Mouse (Mus musculus): ENCODE measurements around the gene Gm13283.
"Not testable (repeated sequence)": the region's sequence is repeated elsewhere in the genome, so short reads cannot be mapped to it uniquely, and the experiment has no call there.

The Gm13283 gene

DNA sequence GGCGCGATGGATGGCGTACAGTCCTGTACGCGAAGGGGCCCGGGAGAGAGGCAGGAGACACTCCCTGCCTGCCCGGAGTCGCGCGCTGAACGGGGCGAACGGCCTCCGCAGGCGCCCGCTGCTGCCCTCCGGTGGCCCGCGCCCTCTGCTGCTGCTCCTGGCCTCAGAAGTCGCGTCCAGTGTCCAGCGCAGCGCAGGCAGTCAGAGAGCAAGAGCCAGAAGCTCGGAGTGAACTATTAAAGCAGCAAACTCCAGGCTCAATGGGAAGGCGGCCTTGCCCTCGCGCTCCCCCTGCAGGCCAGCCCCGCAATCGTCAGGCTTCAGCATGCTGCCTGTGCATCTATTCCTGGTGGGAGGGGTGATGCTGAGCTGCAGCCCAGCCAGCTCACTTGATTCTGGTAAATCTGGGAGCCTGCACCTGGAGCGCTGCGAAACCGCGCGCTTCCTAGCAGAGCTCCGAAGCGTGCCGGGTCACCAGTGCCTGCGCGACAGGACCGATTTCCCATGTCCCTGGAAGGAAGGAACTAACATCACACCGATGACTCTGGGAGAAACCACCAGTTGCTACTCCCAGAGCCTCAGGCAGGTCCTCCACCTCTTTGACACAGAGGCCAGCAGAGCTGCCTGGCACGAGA lies 3.6 kb downstream of the Gm13283 start:
- DNase-seq, result peak in 1 of 2 experiments; percentile 6

DNA sequence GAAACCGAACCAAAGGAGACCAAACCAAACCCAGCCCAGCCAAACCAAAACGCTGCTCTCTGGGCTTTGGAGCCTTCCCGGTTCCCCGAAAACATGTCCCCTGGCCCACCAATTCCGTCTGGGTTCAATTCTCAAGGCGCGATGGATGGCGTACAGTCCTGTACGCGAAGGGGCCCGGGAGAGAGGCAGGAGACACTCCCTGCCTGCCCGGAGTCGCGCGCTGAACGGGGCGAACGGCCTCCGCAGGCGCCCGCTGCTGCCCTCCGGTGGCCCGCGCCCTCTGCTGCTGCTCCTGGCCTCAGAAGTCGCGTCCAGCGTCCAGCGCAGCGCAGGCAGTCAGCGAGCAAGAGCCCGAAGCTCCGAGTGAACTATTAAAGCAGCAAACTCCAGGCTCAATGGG lies 13.6 kb downstream of the Gm13283 start, which contains the start of gene Gm13290:
Gm13290 (plus strand) TSS at position 301 of the 400 bp plus-strand sequence.
- not testable (repeated sequence) for DNase-seq

DNA sequence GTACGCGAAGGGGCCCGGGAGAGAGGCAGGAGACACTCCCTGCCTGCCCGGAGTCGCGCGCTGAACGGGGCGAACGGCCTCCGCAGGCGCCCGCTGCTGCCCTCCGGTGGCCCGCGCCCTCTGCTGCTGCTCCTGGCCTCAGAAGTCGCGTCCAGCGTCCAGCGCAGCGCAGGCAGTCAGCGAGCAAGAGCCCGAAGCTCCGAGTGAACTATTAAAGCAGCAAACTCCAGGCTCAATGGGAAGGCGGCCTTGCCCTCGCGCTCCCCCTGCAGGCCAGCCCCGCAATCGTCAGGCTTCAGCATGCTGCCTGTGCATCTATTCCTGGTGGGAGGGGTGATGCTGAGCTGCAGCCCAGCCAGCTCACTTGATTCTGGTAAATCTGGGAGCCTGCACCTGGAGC lies 16.7 kb downstream of the Gm13283 start, which contains the start of gene Gm13289:
Gm13289 (plus strand) TSS at position 301 of the 400 bp plus-strand sequence.
- DNase-seq, result not testable (repeated sequence)

DNA sequence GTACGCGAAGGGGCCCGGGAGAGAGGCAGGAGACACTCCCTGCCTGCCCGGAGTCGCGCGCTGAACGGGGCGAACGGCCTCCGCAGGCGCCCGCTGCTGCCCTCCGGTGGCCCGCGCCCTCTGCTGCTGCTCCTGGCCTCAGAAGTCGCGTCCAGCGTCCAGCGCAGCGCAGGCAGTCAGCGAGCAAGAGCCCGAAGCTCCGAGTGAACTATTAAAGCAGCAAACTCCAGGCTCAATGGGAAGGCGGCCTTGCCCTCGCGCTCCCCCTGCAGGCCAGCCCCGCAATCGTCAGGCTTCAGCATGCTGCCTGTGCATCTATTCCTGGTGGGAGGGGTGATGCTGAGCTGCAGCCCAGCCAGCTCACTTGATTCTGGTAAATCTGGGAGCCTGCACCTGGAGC lies 19.6 kb downstream of the Gm13283 start, which contains the start of gene Gm13272:
Gm13272 (plus strand) TSS at position 301 of the 400 bp plus-strand sequence.
- not testable (repeated sequence) for DNase-seq

DNA sequence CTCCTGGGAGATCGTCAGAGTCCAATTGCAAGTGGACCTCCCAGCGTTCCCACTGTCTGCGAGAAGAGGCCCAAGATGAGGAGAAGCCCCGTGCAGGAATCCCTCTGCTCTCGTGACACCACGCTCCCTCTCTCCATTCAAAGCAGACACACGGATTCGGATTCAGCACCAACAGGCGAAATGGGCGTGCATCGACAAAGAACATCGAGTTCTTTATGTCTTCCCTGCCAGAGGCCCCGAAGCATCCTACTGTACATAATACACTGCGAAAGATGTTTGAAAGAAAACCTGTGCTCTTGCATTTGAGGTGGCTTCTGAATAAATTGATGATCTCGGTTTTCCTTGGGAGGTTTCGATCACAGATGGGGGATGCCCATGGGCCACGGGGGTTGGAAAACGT lies 20.4 kb downstream of the Gm13283 start:
- peak in 1 of 2 experiments; percentile 15 for DNase-seq

DNA sequence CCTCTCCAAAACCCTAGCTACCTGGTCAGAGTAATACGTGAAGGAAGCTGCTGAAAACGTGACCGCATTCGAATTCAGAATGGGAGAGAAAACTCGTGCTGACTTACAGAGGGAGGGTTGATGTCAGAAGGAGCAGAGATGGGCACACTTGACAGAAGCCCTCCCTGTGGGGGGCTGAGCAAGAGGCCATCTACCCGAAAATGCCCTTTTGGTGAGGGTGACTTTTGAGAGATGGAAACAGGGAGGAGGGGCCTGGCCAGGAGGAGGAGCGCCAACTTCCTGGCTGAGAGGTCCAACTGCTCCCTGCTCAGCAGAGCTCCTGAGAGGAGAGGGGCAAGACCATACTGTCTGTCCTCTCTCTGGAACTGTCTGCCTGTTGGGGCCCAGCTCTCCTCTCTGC lies 21.9 kb downstream of the Gm13283 start, which contains the start of gene Ifnz:
Ifnz (plus strand) TSS at position 301 of the 400 bp plus-strand sequence.
- DNase-seq, result not testable (repeated sequence)

DNA sequence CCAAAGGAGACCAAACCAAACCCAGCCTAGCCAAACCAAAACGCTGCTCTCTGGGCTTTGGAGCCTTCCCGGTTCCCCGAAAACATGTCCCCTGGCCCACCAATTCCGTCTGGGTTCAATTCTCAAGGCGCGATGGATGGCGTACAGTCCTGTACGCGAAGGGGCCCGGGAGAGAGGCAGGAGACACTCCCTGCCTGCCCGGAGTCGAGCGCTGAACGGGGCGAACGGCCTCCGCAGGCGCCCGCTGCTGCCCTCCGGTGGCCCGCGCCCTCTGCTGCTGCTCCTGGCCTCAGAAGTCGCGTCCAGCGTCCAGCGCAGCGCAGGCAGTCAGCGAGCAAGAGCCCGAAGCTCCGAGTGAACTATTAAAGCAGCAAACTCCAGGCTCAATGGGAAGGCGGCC lies 22.4 kb downstream of the Gm13283 start:
- not testable (repeated sequence) for DNase-seq

DNA sequence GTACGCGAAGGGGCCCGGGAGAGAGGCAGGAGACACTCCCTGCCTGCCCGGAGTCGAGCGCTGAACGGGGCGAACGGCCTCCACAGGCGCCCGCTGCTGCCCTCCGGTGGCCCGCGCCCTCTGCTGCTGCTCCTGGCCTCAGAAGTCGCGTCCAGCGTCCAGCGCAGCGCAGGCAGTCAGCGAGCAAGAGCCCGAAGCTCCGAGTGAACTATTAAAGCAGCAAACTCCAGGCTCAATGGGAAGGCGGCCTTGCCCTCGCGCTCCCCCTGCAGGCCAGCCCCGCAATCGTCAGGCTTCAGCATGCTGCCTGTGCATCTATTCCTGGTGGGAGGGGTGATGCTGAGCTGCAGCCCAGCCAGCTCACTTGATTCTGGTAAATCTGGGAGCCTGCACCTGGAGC lies 25.5 kb downstream of the Gm13283 start, which contains the start of gene Gm13276:
Gm13276 (plus strand) TSS at position 301 of the 400 bp plus-strand sequence.
- DNase-seq, result not testable (repeated sequence)

DNA sequence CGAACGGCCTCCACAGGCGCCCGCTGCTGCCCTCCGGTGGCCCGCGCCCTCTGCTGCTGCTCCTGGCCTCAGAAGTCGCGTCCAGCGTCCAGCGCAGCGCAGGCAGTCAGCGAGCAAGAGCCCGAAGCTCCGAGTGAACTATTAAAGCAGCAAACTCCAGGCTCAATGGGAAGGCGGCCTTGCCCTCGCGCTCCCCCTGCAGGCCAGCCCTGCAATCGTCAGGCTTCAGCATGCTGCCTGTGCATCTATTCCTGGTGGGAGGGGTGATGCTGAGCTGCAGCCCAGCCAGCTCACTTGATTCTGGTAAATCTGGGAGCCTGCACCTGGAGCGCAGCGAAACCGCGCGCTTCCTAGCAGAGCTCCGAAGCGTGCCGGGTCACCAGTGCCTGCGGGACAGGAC lies 28.5 kb downstream of the Gm13283 start, which contains the start of gene Gm13277:
Gm13277 (plus strand) TSS at position 231 of the 400 bp plus-strand sequence.
- peak; percentile 44 to 53 for DNase-seq

DNA sequence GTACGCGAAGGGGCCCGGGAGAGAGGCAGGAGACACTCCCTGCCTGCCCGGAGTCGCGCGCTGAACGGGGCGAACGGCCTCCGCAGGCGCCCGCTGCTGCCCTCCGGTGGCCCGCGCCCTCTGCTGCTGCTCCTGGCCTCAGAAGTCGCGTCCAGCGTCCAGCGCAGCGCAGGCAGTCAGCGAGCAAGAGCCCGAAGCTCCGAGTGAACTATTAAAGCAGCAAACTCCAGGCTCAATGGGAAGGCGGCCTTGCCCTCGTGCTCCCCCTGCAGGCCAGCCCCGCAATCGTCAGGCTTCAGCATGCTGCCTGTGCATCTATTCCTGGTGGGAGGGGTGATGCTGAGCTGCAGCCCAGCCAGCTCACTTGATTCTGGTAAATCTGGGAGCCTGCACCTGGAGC lies 31.3 kb downstream of the Gm13283 start, which contains the start of gene Gm13278:
Gm13278 (plus strand) TSS at position 301 of the 400 bp plus-strand sequence.
- DNase-seq, result not testable (repeated sequence)

DNA sequence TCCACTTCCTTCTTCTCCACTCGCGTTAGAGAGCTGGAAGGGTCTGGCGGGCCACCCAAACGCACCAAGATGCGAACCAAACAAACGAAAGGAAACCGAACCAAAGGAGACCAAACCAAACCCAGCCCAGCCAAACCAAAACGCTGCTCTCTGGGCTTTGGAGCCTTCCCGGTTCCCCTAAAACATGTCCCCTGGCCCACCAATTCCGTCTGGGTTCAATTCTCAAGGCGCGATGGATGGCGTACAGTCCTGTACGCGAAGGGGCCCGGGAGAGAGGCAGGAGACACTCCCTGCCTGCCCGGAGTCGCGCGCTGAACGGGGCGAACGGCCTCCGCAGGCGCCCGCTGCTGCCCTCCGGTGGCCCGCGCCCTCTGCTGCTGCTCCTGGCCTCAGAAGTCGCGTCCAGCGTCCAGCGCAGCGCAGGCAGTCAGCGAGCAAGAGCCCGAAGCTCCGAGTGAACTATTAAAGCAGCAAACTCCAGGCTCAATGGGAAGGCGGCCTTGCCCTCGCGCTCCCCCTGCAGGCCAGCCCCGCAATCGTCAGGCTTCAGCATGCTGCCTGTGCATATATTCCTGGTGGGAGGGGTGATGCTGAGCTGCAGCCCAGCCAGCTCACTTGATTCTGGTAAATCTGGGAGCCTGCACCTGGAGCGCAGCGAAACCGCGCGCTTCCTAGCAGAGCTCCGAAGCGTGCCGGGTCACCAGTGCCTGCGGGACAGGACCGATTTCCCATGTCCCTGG lies 34.2 kb downstream of the Gm13283 start, which contains the start of gene Gm13275:
Gm13275 (plus strand) TSS at position 552 of the 740 bp plus-strand sequence.
- peak; percentile 70 to 78 for DNase-seq

DNA sequence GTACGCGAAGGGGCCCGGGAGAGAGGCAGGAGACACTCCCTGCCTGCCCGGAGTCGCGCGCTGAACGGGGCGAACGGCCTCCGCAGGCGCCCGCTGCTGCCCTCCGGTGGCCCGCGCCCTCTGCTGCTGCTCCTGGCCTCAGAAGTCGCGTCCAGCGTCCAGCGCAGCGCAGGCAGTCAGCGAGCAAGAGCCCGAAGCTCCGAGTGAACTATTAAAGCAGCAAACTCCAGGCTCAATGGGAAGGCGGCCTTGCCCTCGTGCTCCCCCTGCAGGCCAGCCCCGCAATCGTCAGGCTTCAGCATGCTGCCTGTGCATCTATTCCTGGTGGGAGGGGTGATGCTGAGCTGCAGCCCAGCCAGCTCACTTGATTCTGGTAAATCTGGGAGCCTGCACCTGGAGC lies 37.2 kb downstream of the Gm13283 start, which contains the start of gene Gm13279:
Gm13279 (plus strand) TSS at position 301 of the 400 bp plus-strand sequence.
- DNase-seq, result not testable (repeated sequence)

DNA sequence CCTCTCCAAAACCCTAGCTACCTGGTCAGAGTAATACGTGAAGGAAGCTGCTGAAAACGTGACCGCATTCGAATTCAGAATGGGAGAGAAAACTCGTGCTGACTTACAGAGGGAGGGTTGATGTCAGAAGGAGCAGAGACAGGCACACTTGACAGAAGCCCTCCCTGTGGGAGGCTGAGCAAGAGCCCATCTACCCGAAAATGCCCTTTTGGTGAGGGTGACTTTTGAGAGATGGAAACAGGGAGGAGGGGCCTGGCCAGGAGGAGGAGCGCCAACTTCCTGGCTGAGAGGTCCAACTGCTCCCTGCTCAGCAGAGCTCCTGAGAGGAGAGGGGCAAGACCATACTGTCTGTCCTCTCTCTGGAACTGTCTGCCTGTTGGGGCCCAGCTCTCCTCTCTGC lies 39.4 kb downstream of the Gm13283 start, which contains the start of gene Gm13285:
Gm13285 (plus strand) TSS at position 301 of the 400 bp plus-strand sequence.
- not testable (repeated sequence) for DNase-seq

DNA sequence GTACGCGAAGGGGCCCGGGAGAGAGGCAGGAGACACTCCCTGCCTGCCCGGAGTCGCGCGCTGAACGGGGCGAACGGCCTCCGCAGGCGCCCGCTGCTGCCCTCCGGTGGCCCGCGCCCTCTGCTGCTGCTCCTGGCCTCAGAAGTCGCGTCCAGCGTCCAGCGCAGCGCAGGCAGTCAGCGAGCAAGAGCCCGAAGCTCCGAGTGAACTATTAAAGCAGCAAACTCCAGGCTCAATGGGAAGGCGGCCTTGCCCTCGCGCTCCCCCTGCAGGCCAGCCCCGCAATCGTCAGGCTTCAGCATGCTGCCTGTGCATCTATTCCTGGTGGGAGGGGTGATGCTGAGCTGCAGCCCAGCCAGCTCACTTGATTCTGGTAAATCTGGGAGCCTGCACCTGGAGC lies 43.0 kb downstream of the Gm13283 start, which contains the start of gene Gm13287:
Gm13287 (plus strand) TSS at position 301 of the 400 bp plus-strand sequence.
- not testable (repeated sequence) for DNase-seq

DNA sequence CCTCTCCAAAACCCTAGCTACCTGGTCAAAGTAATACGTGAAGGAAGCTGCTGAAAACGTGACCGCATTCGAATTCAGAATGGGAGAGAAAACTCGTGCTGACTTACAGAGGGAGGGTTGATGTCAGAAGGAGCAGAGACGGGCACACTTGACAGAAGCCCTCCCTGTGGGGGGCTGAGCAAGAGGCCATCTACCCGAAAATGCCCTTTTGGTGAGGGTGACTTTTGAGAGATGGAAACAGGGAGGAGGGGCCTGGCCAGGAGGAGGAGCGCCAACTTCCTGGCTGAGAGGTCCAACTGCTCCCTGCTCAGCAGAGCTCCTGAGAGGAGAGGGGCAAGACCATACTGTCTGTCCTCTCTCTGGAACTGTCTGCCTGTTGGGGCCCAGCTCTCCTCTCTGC lies 45.3 kb downstream of the Gm13283 start, which contains the start of gene Gm13288:
Gm13288 (plus strand) TSS at position 301 of the 400 bp plus-strand sequence.
- DNase-seq, result not testable (repeated sequence)

DNA sequence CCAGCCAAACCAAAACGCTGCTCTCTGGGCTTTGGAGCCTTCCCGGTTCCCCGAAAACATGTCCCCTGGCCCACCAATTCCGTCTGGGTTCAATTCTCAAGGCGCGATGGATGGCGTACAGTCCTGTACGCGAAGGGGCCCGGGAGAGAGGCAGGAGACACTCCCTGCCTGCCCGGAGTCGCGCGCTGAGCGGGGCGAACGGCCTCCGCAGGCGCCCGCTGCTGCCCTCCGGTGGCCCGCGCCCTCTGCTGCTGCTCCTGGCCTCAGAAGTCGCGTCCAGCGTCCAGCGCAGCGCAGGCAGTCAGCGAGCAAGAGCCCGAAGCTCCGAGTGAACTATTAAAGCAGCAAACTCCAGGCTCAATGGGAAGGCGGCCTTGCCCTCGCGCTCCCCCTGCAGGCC lies 45.8 kb downstream of the Gm13283 start:
- not testable (repeated sequence) for DNase-seq
